Mouse (Mus musculus) right cerebral cortex, postnatal 14 days (tissue): ENCODE measurements around the gene Xpr1.

ENCODE experiments used
- DNase-seq: peaks from one replicate; pipeline ENCODE4 v3.0.0; 2022

Gene Xpr1

DNA sequence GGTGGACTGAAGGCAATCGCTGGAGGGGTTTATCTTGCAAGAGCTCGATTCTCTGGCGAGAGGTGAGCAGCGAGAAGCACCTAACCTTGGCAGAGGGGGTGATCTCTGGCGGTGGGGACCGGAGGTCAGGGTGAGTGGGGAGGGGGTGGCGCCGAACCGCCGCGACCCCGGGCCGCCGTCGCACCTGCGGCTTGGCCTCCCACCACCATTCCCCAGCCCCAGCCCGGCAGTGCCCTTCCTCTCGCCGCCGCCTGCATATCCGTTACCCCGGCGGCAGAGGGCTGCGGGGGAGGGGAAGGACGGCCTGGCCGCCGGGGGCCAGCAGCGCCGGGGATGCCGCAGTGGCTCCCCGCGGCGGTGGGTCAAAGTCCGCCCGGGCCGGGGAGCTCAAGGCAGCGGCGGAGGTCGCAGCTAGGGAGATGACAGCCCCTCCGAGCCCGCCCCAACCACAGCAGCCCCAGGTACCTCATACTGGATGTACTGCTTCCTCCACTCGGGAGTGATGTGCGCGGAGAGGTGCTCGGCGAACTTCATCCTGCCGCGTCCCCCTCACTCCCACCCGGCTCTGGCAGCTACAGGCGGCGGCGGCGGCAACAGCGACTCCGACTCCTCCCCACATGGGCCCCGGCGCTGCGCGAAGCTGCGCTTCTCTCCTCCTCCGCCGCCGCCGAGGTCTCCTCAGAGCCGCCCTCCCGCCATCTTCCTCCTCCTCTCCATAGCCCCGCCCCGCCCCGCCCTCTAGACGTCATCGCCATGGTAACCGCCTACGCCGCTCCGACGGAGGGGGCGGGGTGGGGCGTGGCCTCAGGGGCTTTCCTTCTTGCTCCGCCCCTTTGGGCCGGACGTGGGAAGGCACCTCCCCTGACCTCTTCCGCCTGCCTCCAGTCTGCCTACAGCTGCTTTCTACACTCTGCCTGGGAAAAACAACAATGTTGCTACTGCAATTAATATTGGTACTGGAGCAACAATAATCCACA lies at the start of gene Xpr1:
Gene Xpr1, minus strand, starts transcription at position 715 of the 977 bp plus-strand sequence.
- DNase-seq: peak; percentile 97

GRCm38 (mm10) chr1:155463442-155463841 lies 46.2 kb upstream of the Xpr1 start:
- DNase-seq: no peak

DNA sequence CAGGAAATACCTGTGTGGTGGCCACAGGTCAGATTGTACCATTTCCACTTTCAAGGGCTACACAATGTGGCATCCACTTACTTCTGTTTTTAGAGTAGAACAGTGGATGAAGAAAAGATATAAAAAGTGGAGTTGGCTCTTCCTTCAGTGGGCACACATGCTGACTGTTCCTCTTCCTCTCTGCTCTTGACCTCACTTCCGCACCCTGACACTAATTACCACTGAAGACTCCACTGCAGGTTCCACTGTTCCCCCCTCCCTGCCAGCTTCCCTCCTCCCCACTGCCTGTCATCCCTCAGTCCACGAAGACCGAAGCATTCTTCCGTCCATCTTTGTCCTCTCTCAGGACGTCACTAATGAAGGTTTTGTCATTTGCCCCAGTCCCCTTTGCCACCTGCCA lies 45.4 kb upstream of the Xpr1 start:
- no peak for DNase-seq

DNA sequence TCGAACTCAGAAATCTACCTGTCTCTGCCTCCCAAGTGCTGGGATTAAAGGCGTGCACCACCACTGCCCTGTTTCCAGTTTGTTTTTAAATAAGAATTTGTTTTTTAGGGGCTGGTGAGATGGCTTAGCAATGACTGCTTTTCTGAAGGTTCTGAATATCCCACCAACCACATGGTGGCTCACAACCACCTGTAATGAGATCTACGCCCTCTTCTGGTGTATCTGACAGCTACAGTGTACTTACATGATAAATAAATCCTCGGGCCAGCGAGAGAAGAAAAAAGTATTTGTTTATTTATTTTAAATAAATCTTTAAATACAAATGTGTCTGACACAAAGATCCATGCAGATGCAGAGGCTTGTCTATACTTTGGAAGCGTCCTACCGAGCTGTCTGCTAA lies 40.3 kb upstream of the Xpr1 start:
- no peak for DNase-seq

- no peak for DNase-seq
These were observed 36.0 kb upstream of the Xpr1 start for GRCm38 (mm10) chr1:155453180-155453579.

DNA sequence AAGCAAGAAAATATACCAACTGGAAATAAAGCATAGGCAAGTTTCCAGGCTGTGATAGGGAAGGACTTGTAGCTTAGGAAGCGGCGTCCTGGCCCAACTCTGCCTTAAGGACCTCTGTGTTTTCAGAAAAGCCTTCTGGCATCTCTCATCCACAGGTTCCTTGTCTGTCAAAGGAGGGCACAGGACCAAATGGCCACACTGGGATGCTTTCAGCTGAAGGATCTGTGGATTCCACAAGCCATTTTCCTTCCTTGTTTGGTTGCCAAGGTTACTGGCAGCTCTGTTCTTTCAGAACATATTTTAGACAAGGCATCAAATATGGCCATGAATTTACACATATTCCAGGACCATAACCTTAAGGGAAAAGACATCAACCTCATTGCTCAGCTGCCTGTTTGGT lies 31.7 kb upstream of the Xpr1 start:
- no peak for DNase-seq

DNA sequence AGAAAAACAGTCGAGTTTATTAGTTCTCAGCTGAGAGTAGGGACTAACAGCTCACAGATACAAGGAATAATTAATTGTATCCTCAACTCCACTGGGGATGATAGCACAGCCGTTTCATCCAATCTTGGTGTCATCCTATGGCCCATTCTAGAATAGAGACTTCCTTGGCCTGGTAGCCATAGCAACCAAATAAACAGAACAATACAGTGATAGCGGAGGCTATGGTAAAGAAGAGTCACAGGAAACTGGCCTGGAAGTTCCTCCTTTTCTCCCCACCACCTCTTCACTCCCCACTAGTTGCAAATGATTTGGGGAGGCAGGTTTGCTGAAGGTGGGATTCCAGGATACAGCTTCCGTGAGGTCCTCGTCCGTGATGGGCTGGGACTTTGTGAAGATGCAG lies 30.1 kb upstream of the Xpr1 start:
- no peak for DNase-seq

DNA sequence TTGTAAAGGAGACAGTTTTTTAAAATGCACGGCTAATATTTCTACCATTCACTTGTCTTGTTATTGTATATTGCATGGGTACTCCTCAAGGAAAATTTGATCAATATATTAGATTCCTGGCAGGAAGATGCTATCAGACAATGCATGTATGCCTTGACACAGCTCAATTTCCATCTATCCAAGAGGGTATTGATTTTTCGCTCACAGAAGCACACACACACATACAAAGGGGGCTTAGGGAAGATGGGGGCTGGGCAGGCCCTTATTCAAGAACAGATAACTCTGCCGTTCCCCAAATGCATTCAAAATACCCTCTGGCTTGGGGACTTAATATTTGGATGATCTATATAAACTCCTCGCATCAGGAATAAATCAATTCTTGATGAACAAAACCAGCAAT lies 25.9 kb upstream of the Xpr1 start:
- no peak for DNase-seq

DNA sequence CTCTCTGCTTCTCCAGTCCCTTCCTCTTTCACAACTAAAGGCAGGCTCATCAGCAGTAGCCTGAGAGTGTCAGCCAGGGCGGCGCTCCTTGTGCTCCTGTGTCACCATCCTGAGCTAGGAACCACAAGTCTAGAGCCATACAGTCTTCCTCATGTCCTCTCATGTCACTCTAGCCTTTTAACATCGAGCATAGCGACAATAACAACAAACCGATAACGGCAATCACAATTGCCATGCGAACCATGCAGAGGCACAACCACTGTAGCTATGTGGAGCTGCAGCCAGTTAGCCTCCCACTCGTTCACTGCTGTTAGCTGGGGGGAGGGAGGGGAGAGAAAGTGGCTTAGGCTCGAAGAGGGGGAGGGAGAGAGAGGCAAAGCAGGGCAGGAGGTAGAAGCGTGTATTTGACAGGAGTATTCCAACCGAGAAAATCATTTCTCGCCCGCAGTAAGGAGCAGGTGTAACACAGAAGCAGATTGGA lies 25.3 kb upstream of the Xpr1 start:
- DNase-seq: no peak

DNA sequence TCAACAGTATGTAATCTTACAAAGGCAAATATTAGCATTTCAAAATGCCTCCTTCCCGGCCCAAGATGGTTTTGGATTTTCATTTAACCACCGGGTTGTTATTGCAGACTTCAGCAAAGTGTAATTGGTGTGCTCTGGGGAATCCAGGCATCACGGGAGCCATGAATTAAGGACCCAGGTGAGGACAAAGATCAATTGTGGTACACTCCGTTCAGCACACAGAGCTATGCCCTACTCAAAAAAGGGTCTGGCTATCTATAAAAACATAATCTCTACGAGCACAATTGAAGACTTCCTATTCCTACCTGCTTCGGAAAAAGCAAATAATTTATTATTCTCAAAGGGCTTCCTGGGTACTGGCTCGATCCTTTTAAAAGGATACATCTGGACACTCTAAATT lies 22.3 kb upstream of the Xpr1 start:
- no peak for DNase-seq

GRCm38 (mm10) chr1:155438525-155438924 lies 21.3 kb upstream of the Xpr1 start:
- DNase-seq: no peak

DNA sequence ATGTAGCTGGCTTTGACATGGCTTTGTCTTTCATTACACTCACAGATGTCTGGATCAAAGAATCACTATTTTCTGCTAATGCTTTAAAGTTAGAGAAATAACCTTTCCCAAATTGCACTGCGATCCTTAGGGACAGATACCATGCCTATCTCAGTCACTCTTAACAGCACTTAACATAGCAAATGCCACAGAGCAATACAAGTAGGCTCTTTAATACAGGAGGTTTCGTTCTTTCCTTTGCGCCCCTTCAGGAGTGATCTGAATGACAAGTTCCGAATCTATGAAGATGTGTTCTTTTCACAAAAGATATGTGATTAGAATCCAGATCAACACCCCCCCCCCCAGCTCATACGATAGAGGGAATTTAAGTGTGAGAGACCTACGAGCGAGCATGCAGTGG lies 12.1 kb upstream of the Xpr1 start:
- no peak for DNase-seq

DNA sequence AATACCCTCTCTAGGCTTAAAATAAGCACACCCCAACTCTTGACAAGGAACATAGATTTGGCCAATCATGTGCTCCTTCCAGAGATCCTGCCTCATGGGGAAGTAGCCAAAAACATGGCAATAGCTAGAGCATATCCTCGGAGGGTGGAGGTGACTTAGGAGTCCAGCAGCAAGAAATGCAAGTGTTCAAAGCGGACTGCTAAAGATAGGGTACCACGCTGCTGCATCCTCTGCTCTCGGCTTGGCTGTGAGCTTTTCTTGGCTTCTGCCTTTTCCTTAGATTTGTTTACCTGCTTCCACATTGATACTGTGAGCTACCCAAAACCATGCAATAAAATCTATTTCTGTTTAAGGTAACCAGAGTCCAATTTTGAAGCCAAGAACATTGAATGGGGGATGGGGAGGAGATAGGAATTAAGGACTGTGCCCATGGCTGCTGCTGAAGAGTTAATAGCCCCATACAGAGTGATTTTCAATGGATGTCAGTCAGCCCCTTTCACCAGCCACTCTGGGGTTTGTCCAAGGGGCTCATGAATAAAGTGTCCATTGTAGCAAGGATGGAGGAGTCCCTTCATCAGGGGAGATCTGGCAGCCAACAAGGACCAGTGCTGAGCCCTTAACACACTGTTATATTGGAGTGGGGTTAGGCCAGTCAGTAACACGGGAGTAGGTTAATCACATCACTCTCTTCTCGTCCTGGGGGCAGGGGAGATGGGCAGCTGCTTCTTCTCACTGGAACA lies 10.1 kb upstream of the Xpr1 start:
- no peak for DNase-seq

GRCm38 (mm10) chr1:155425743-155426315 lies 8.6 kb upstream of the Xpr1 start:
- no peak for DNase-seq

DNA sequence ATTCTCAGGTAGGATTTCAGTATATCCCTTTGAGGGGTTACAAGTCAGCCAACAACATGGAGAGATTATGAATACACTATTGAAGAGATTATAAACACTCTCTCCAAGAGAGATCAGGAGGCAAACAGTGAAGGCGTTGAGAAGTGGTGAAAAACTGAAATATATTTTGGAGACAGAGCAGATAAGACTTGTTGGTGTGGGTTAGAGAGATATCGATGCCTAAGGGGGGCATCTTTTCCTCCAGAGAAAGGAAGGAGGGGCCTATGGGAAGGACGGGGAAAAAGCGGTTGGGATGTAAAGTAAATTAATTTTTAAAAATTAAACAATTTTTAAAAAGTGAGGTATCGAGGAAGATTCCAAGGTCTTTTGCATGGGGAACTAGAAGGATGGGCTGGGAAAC lies 8.1 kb upstream of the Xpr1 start:
- DNase-seq: no peak

GRCm38 (mm10) chr1:155423801-155424200 lies 6.6 kb upstream of the Xpr1 start:
- DNase-seq: no peak

- no peak for DNase-seq
These were observed 4.8 kb upstream of the Xpr1 start for GRCm38 (mm10) chr1:155422022-155422421.

DNA sequence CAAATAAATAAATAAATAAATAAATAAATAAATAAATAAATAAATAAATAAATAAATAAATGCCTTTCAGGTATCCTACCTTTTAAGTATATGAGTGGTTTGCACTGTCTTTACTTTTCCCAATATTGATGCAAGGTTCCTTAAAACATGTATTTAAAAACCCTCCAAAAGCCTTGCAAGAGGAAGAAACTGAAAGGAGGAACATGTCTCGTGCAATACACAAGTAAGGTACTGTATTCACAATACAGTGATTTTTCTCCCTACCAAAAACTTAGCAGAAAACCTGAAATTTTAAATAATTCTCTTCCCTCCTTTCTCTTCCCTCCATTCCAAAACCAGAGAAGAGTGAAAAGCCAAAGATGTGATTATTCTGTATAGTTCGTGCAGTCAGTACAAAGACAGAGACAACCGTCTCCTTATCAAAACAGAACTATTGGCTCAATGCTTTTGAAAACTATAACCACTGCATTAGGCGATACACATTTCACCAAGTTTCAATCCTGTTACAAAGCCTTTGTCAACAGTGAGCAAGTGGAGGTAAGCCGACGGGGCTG lies 991 bp downstream of the Xpr1 start:
- DNase-seq: no peak

- no peak for DNase-seq
These were observed 1.8 kb downstream of the Xpr1 start for GRCm38 (mm10) chr1:155415421-155415820.

DNA sequence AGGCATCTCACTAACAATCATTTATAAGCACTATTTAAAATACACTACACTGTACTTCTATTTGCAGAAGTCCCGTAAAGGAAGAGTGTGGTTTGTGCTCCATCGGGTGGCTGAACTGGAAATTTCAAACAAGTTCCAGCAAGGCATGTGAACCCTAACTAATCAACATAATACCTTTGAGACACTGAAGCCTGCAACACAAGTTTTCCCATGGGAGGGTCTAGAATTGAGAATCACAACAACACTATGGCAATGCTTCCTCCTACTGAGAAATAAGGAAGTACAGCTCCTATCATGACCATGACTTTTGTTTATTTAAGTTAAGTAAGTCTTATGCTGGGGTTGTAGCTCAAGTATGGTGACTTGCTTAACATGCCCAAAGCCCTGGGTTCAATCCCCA lies 4.5 kb downstream of the Xpr1 start:
- DNase-seq: no peak

- no peak for DNase-seq
These were observed 8.6 kb downstream of the Xpr1 start for GRCm38 (mm10) chr1:155408577-155408966.

GRCm38 (mm10) chr1:155407697-155408576 lies 9.3 kb downstream of the Xpr1 start:
- DNase-seq: no peak
